Mouse (Mus musculus) liver (tissue): ENCODE data around the gene Iqcf5.
"Not testable (repeated sequence)": the region's sequence is repeated elsewhere in the genome, so short reads cannot be mapped to it uniquely, and the experiment has no call there.

ENCODE experiments used
- DNase-seq: peaks from one replicate; pipeline ENCODE4 v3.0.0-alpha.2; 2020; ENCODE audit warnings: mixed read lengths

Iqcf5 gene

DNA sequence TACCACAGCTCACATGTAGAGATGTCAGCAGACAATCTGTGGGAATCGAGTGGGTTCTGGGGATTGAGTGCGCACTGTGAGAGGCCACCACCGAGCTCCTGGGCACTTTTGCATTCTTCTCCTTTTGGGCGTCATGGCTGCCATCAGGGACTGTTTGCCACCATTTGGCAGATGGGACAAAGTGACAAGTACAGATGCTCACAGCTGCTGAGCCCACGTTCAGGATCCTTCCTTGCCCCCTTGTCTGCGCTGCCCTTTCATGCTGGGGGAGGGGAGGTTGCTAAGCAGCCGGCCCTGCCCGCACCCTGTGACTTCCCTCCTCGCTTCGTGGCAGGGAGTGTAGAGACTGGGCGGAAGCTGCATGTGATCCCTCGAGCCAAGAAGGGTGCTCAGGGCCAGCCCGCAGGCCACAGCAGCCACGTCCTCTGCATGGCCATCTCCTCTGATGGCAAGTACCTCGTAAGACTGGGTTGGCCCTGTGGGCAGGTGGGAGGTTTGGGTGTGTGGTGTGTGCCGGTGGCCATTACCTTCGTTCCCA is 31.7 kb upstream of the Iqcf5 start:
- DNase-seq, result no peak

DNA sequence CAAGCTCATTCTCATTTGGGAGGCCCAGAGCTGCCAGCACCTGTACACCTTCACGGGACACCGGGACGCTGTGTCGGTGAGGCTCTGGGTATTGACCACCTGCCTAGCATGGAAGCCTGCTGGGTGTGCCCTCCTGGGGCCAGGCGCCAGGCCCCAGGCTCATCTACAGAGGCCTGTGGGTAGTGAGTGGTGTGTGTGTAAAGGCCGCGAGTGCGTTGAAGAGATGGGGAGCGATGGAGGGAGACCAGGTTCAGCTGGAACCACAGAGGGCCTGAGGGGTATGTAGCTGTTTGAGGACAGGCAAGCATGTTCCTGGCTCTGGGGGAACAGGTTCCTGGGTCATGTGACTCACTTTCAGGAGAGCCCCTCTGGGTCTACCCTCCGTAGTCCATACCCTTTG is 31.2 kb upstream of the Iqcf5 start:
- no peak for DNase-seq

DNA sequence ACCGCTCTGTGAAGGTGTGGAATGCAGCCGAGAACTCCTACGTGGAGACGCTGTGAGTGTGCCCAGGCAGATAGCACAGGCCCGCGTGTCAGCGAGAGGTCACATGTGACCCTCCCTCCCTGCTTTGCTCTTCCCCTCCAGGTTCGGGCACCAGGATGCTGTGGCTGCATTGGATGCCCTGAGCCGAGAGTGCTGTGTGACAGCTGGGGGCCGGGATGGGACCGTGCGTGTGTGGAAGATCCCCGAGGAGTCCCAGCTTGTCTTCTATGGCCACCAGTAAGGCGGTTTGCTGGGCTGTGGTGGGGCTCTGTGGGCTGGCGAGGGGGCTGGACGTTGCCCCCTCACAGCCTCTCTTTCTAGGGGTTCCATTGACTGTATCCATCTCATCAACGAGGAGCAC is 30.8 kb upstream of the Iqcf5 start:
- DNase-seq, result no peak

GRCm38 (mm10) chr9:106485076-106485475 is 29.3 kb upstream of the Iqcf5 start:
- DNase-seq, result no peak

GRCm38 (mm10) chr9:106487602-106488001 is 26.8 kb upstream of the Iqcf5 start:
- DNase-seq, result not testable (repeated sequence)

- DNase-seq, result no peak
Measured at GRCm38 (mm10) chr9:106499667-106500066, 14.7 kb upstream of the Iqcf5 start, which contains the start of gene Iqcf1. Iqcf1 (plus strand) TSS chr9:106499967.

DNA sequence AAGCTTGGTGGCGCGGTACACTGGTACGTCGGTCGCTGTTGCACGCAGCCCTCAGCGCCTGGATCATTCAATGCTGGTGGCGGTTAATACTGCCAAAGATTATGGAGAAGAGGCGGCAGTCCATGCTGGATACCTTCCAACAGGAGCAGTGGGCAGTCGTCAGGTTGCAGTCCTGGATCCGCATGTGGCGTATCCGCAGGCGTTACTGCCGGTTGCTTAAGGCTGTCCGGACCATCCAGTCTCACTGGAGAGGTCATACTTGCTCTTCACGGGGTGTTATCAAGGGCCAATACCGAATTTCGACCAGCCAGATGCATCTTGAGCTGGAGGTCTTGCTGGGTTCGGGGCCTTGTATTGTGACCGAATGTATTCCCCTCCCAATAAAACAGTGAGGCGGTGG is 12.5 kb upstream of the Iqcf5 start:
- DNase-seq, result no peak

- no peak for DNase-seq
Measured at GRCm38 (mm10) chr9:106504246-106504645, 10.1 kb upstream of the Iqcf5 start.

- DNase-seq, result no peak
Measured at GRCm38 (mm10) chr9:106509356-106509755, 5.0 kb upstream of the Iqcf5 start.

- DNase-seq, result peak; percentile 27
Measured at GRCm38 (mm10) chr9:106512729-106513450, 1.5 kb upstream of the Iqcf5 start.

DNA sequence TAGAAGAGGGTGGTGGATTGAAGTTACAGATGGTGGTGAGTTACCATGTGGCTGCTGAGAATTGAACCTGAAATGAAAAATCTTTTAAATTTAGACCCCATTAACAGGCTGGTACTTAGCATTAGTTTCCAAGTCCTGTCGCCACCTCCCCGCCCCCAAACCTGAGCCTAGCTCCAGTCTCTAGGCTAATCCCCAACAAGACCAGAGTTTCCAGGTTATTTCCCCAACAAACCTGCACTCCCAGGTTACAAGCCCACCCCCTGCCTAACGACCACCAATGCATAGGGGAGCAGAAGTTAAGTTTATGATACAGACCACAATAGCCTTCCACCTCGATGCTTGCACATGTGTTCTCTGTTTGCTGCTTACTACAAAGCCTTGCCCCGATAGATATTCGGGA is 807 bp upstream of the Iqcf5 start:
- DNase-seq, result no peak

DNA sequence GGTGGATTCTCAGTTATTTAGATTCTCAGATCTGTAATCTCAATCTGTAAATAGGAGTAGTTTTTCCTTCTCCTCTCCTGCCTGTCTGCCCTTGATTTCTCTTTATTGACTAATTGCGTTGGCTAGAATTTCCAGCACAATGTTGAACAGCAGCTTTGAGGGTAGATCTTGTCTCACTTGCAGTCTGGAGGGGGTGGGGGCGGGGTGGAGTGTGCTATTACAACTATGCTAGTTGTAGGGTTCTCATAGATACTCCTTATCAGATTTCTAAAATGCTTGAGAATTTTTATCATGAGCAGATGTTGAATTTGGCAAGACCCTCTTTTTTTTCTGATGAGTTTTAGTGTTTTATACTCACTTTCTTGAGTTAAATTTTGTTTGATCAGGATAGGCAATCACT is 5.1 kb downstream of the Iqcf5 start:
- no peak for DNase-seq

GRCm38 (mm10) chr9:106519909-106520308 is 5.5 kb downstream of the Iqcf5 start:
- DNase-seq, result no peak

DNA sequence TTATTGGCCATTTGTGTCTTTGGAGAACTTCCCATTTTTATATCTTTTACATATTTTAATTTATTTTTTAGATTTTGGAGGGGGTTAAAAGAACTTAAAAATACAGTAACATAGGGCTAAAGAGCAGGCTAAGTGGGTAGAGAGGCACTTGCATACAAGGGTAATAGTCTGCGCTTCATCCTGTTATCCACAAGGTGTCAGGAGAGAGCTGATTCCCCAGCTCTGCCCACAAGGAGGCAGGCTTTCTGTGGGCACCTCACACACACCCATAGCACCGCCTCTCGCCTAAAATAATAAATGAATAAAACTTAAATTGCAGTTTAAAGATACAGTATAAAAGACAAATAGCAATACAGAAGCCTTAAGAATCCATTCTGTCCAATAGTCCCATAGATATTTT is 17.5 kb downstream of the Iqcf5 start:
- DNase-seq, result peak; percentile 21

- no peak for DNase-seq
Measured at GRCm38 (mm10) chr9:106534296-106534695, 19.9 kb downstream of the Iqcf5 start.

DNA sequence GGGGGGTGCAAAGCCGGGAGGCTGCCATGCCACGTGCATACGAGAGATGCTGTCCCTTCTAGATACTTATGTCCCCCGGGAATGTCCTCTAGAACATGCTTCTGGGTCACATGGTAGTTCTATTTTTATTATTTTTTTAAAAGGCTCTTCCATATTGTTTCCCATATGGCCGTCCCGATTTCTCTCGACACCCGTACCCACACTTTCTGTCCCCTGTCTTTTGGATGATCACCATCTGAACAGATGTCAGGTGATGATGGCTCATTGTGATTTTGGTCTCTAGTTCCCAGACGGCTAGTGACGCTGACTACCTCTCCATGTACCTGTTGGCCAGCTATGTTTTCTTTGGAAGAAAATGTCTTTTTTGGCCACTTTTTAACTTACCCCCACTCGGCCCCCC is 20.6 kb downstream of the Iqcf5 start:
- no peak for DNase-seq

GRCm38 (mm10) chr9:106561531-106561930 is 47.2 kb downstream of the Iqcf5 start, which contains the start of gene Iqcf3:
Iqcf3 (minus strand) TSS chr9:106561631.
- no peak for DNase-seq

DNA sequence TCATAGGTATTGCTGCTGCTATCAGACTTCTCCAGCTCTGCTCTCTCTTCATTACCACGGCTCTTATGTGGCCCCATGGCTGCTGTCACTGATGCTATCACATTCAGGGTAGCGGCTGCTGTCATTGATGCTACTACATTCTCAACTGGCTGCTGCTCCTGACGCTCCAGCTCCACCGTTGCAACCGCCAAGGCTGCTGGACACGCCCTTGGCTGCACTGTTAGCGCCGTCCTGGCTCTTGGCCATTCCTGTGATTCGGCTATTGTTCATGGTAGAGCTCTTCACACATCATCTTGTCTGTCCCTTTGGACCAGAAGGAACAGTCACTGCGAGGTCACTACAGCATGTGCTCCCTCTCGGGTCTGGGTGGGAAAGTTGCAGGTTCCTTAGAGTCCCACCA is 47.9 kb downstream of the Iqcf5 start:
- no peak for DNase-seq

GRCm38 (mm10) chr9:106564025-106564424 is 49.7 kb downstream of the Iqcf5 start:
- DNase-seq, result no peak
